In genomic region chr12:86918361-86918967, GRCm38 (mm10) we compare ENCODE assay signal across 8 mouse cellular contexts. TPM values are rescaled to one million over a fixed set of nuclear protein-coding genes. Genes with fewer than 3 reads are reported as not detected.
DNase-seq lines count a peak whose midpoint lies in the region; ATAC-seq lines count a peak whose summit lies in the region.

No protein-coding gene starts in this region.

- 26% methylated on average over 11 of the region's 11 CpGs for WGBS in heart, embryonic 15.5 days
- 5% methylated on average over 11 of the region's 11 CpGs for WGBS in midbrain, embryonic 14.5 days

- H3K36me3 ChIP-seq in megakaryocyte, embryonic 14.5 days (replicated peaks; ENCODE audit: low read length), result peaks cover 4% of the 10 kb centered on the region
- H3K36me3 ChIP-seq in heart, embryonic 15.5 days, result no peaks in the 10 kb centered on the region
- H3K36me3 ChIP-seq in midbrain, embryonic 14.5 days (ENCODE audit: control insufficient read depth, insufficient read depth, low read length), result no peaks in the 10 kb centered on the region

- 0 out of 2 replicates have a peak overlapping the region, but pooled peaks have one; percentile 2 for H3K4me2 ChIP-seq in heart, embryonic 15.5 days
- peak overlapping the region; percentile 17; the same call in 1 of the 2 replicates for H3K4me2 ChIP-seq in midbrain, embryonic 14.5 days (ENCODE audit: low read length)

- ATAC-seq in megakaryocyte, adult 5-6 weeks (ENCODE audit: poor library complexity, severe bottlenecking), result no peak
- 0 out of 2 replicates have a peak, but pooled peaks have one; percentile 29 for ATAC-seq in heart, embryonic 15.5 days (replicated peaks; ENCODE audit: insufficient number of reproducible peaks, insufficient read depth, low FRiP score, low read depth)
- ATAC-seq in midbrain, embryonic 14.5 days (ENCODE audit: low FRiP score, low TSS enrichment), result 0 out of 2 replicates have a peak, but pooled peaks have one; percentile 19

- peaks cover 65% of the 10 kb centered on the region for H3K4me1 ChIP-seq in megakaryocyte, embryonic 14.5 days
- peaks cover 20% of the 10 kb centered on the region for H3K4me1 ChIP-seq in heart, embryonic 15.5 days (replicated peaks)
- H3K4me1 ChIP-seq in midbrain, embryonic 14.5 days (ENCODE audit: control insufficient read depth, insufficient read depth, low read length), result peaks cover 35% of the 10 kb centered on the region

- H3K4me3 ChIP-seq in megakaryocyte, embryonic 14.5 days (replicated peaks), result peak overlapping the region; percentile 65
- H3K4me3 ChIP-seq in heart, embryonic 15.5 days, result no peak overlapping the region
- no peak overlapping the region for H3K4me3 ChIP-seq in midbrain, embryonic 14.5 days (replicated peaks; ENCODE audit: low read depth, low read length)

- H3K27me3 ChIP-seq in megakaryocyte, embryonic 14.5 days (replicated peaks), result no peaks in the 10 kb centered on the region
- no peaks in the 10 kb centered on the region for H3K27me3 ChIP-seq in heart, embryonic 15.5 days
- H3K27me3 ChIP-seq in midbrain, embryonic 14.5 days (ENCODE audit: control insufficient read depth, insufficient read depth, low read length), result no peaks in the 10 kb centered on the region

- peak; percentile 66 to 73 for DNase-seq in kidney, postnatal 4 days
- peak; percentile 68 for DNase-seq in midbrain, embryonic 14.5 days
- no peak for DNase-seq in layer of hippocampus, adult 9-10 months (ENCODE audit: low spot score)
- no peak for DNase-seq in adrenal gland, postnatal 10 days
- no peak for DNase-seq in urinary bladder, adult 18-20 months (ENCODE audit: low spot score in 2 of 2)

- H3K9me3 ChIP-seq in megakaryocyte, embryonic 14.5 days, result no peaks in the 10 kb centered on the region
- H3K9me3 ChIP-seq in heart, embryonic 15.5 days (replicated peaks), result no peaks in the 10 kb centered on the region
- H3K9me3 ChIP-seq in midbrain, embryonic 14.5 days (ENCODE audit: control insufficient read depth, low read length), result no peaks in the 10 kb centered on the region

- H3K27ac ChIP-seq in heart, embryonic 15.5 days, result no peak overlapping the region
- H3K27ac ChIP-seq in midbrain, embryonic 14.5 days (replicated peaks; ENCODE audit: low read depth, low read length), result peak overlapping the region; percentile 89

- H3K9ac ChIP-seq in heart, embryonic 15.5 days, result peak overlapping the region; percentile 33; the same call in 1 of the 2 replicates
- peak overlapping the region; percentile 40 for H3K9ac ChIP-seq in midbrain, embryonic 14.5 days (replicated peaks; ENCODE audit: low read length)

RNA-seq across cellular contexts. Expression of gene Cipc, which starts 28.4 kb away (rescaled TPM):
- 4.8 and 6.4 TPM in 2 replicates for polyA plus RNA-seq in megakaryocyte, embryonic 14.5 days (2012; ENCODE audit: insufficient read depth, low replicate concordance)
- total RNA-seq in megakaryocyte, adult 5-6 weeks (2015), result 12.0 and 12.9 TPM in 2 replicates
- total RNA-seq in megakaryocyte, adult 5-6 weeks (2017), result 8.9 and 11.0 TPM in 2 replicates
- polyA plus RNA-seq in heart, embryonic 15.5 days (2015; fragmentation: Nextera tagmentation; extraction: Ambion mirVana), result 18.7 and 23.4 TPM in 2 replicates
- 42.5 and 61.0 TPM in 2 replicates for polyA plus RNA-seq in midbrain, embryonic 14.5 days (2014; fragmentation: Nextera tagmentation; extraction: Ambion mirVana)
- total RNA-seq in adrenal gland, postnatal 10 days (2021), result 10 to 100 TPM; 21.0 to 23.7 TPM

RNA-seq across cellular contexts. Expression of gene Irf2bpl, which starts 33.9 kb away (rescaled TPM):
- polyA plus RNA-seq in megakaryocyte, embryonic 14.5 days (2012; ENCODE audit: insufficient read depth, low replicate concordance), result 32.7 and 46.2 TPM in 2 replicates
- 3.0 and 3.6 TPM in 2 replicates for total RNA-seq in megakaryocyte, adult 5-6 weeks (2015)
- total RNA-seq in megakaryocyte, adult 5-6 weeks (2017), result 1.4 and 3.5 TPM in 2 replicates
- polyA plus RNA-seq in heart, embryonic 15.5 days (2015; fragmentation: Nextera tagmentation; extraction: Ambion mirVana), result 40.1 and 41.7 TPM in 2 replicates
- polyA plus RNA-seq in midbrain, embryonic 14.5 days (2014; fragmentation: Nextera tagmentation; extraction: Ambion mirVana), result 71.6 and 80.2 TPM in 2 replicates
- total RNA-seq in adrenal gland, postnatal 10 days (2021), result 10 to 100 TPM; 39.7 to 53.2 TPM

Comparison
In these comparisons a context has a peak if more than half of its experiments do, and no peak if none do; other contexts are left out.
1. DNase-seq: peak in kidney, postnatal 4 days (2 of 2) and midbrain, embryonic 14.5 days (single experiment); none in layer of hippocampus, adult 9-10 months (single experiment), adrenal gland, postnatal 10 days (single experiment) and urinary bladder, adult 18-20 months (0 of 2).